Mouse (Mus musculus): Measurements from ENCODE around the gene Fmr1nb.

DNA sequence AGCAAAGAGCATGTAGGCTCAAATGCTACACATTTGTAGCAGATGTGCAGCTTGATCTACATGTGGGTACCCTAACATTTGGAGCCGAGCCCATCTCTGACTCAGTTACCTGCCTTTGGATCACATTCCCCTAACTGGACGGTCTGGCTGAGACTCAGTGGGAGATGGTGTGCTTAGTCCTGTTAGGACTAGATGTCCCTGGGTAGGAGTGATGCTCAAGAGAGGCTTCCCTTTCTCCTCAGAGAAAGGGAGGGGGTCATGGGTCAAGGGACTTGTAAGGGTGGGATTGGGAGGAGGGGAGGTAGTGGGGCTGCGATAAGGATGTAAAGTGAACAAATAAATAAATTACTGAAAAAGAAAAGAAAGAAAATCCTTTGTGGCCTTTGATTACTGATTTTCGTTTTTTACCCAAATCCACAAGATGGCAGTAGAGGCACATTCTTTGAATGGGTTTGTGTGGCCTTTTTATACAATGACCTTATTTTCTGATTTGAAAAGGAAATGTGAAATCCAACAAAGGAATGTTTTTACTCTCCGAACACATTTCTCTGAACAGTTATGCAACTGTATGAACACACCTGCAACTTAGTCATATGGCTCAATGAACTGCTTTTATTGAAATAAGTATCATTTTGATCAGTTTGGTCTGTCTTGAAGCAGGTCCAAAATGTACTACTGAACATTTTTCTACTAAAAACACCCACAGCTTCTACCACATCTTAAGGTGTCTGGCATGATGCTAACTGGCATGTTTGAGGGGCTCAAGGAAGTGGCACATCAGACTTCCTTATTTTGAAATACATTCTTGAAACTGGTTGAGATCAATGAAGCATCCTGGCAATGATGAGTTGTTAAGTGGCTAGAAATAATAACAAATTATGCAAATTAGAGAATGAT lies 78.2 kb downstream of the Fmr1nb start:
- TF ChIP-seq ZNF384 (IDR thresholded peaks at IDR 0.05; ENCODE audit: low read depth, low read length) = no peak
- no peak for TF ChIP-seq HCFC1 (IDR thresholded peaks at IDR 0.05; ENCODE audit: borderline replicate concordance, insufficient read depth, low read length)
- no peak for TF ChIP-seq MAFK (IDR thresholded peaks at IDR 0.05; ENCODE audit: insufficient read depth, low read depth, low read length)
- no peak for TF ChIP-seq ZC3H11A (IDR thresholded peaks at IDR 0.05; ENCODE audit: borderline replicate concordance, low read depth, low read length)

All from ES-E14 (cell line).